Mouse (Mus musculus) neural tube, embryonic 11.5 days (tissue): Measurements from ENCODE around the gene Dab2. TPM values are rescaled to one million over a fixed set of nuclear protein-coding genes. Genes with fewer than 3 reads are reported as not detected.

Source experiments
- ATAC-seq: fragments of 200-750 bp; cut with Nextera tagmentation; 2 replicates; pipeline ENCODE4 v1.8.0; 2017; ENCODE audit warnings: moderate number of reproducible peaks, mild to moderate bottlenecking, moderate TSS enrichment, moderate library complexity; ENCODE audit not compliant: insufficient read depth, low FRiP score, low TSS enrichment
- DNase-seq: peaks from one replicate; pipeline ENCODE4 v3.0.0-alpha.2; 2015; ENCODE audit warnings: low spot score
- H3K27ac ChIP-seq: fragments of 300-500 bp; sonication (generic); 2 replicates; pipeline ENCODE4 v1.5.1; 2014; ENCODE audit warnings: low read depth, mild to moderate bottlenecking, low read length
- H3K27me3 ChIP-seq: fragments of 300-500 bp; sonication (generic); 2 replicates; pipeline ENCODE4 v1.6.1; 2014; ENCODE audit warnings: mild to moderate bottlenecking, low read length, mixed read lengths; ENCODE audit not compliant: control insufficient read depth, insufficient read depth
- H3K36me3 ChIP-seq: fragments of 300-500 bp; sonication (generic); 2 replicates; pipeline ENCODE4 v1.6.1; 2014; ENCODE audit warnings: mild to moderate bottlenecking, low read length, moderate library complexity, mixed read lengths; ENCODE audit not compliant: control insufficient read depth, insufficient read depth
- H3K4me1 ChIP-seq: fragments of 300-500 bp; sonication (generic); 2 replicates; pipeline ENCODE4 v1.6.1; 2014; ENCODE audit warnings: low read length, mixed read lengths; ENCODE audit not compliant: control insufficient read depth, insufficient read depth
- H3K4me2 ChIP-seq: fragments of 300-500 bp; sonication (generic); 2 replicates; pipeline ENCODE4 v1.6.1; 2014; ENCODE audit warnings: low read depth, mild to moderate bottlenecking, moderate library complexity
- H3K4me3 ChIP-seq: fragments of 300-500 bp; sonication (generic); 2 replicates; pipeline ENCODE4 v1.5.1; 2014; ENCODE audit warnings: low read depth, low read length
- H3K9ac ChIP-seq: fragments of 300-500 bp; sonication (generic); 2 replicates; pipeline ENCODE4 v1.6.1; 2014; ENCODE audit warnings: mild to moderate bottlenecking, low read length
- H3K9me3 ChIP-seq: fragments of 300-500 bp; sonication (generic); 2 replicates; pipeline ENCODE4 v1.6.1; 2016; ENCODE audit warnings: low read length; ENCODE audit not compliant: control insufficient read depth
- WGBS: fragments of 180-500 bp; shearing (Covaris S2); extraction: QIAGEN DNeasy Blood & Tissue Kit; methylation state at CpG from one replicate; pipeline ENCODE4 v1.1.7; 2014; 5-methylcytosine and 5-hydroxymethylcytosine counted together
- polyA plus RNA-seq: library from polyadenylated mRNA; unstranded; fragments of >200 nt; fragmentation: Nextera tagmentation; extraction: Ambion mirVana; gene quantifications from 2 replicates; pipeline ENCODE4 v1.2.1, GENCODE M21; 2014

The Dab2 gene
- polyA plus RNA-seq, 1 experiment from 2014 or later = 46.6 TPM

DNA sequence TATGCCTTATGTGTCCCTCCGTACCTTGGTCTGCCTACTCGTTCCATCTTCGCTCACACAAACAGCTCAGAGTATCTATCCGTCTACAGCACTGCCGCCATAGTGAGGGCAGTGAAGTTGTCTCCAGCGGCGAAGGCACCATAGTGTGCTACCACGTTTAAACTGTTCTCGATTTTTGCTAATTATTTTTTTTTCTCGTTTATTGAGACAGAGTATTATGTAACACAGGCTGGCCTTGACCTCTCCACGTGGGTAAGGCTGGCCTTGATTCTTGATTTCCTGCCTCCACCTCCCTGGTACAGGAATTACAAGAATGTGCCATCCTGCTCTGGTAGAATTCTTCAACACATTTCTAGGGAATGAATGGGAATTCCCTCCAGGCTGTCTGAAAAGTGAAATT lies 77.2 kb downstream of the Dab2 start:
- Histone ChIP-seq H3K27me3 (no peaks in the 10 kb centered on the region), H3K27ac (no peak overlapping the region), H3K4me1 (no peaks in the 10 kb centered on the region), H3K4me2 (no peak overlapping the region), H3K36me3 (no peaks in the 10 kb centered on the region), H3K4me3 (no peak overlapping the region), H3K9ac (no peak overlapping the region), H3K9me3 (no peaks in the 10 kb centered on the region)
- DNase-seq = no peak
- 86% methylated on average over 11 of the region's 11 CpGs for WGBS
- no peak for ATAC-seq

DNA sequence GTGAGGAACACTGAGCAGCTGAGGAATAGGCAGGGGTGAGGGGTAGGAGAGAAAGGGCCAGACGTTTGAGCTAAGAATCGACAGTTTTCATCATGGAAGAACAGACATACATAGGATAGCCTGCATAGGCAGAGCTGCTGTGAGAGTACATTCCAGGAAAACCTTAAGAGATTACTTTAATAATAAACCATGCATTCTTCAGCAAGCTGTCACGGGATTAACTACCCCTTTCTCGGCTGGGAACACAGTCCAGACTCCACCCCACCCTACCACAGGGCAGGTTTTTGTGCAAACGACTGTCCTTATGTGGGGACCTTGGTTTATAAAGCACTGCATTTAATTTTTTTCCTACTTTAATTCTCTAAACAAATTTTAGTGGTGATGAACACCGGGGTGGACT lies 84.4 kb downstream of the Dab2 start:
- Histone ChIP-seq H3K4me1 (peaks cover 3% of the 10 kb centered on the region; the same call in 1 of the 2 replicates), H3K36me3 (no peaks in the 10 kb centered on the region), H3K4me3 (no peak overlapping the region), H3K27me3 (no peaks in the 10 kb centered on the region), H3K9ac (no peak overlapping the region), H3K9me3 (no peaks in the 10 kb centered on the region), H3K4me2 (no peak overlapping the region), H3K27ac (no peak overlapping the region)
- DNase-seq (no peak), ATAC-seq (no peak)
- WGBS = 48% methylated on average over 6 of the region's 6 CpGs

DNA sequence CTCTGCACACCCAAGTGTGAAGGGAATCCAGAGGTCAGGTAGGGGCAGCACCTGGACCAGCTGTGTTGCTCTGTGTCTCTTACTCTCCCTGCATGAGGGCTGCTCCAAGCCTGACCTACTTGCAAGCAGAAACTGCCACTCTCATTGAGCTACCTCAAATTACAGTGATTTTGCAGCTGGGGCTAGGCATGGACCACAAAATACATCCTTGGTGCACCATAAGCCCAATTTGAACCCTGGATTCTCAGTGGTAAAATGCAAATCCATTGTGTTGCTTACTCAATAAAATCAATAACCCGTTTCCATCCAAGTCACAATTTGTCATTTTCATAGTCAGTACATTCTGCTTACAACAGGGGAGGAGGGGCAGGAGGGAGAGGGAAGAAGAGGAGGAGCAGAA lies 85.7 kb downstream of the Dab2 start:
- no peak overlapping the region for H3K27ac ChIP-seq
- no peak overlapping the region for H3K4me3 ChIP-seq
- no peak for DNase-seq
- no peak overlapping the region for H3K4me2 ChIP-seq
- no peaks in the 10 kb centered on the region for H3K27me3 ChIP-seq
- no peak for ATAC-seq
- H3K4me1 ChIP-seq = peaks cover 3% of the 10 kb centered on the region; the same call in 1 of the 2 replicates
- no peaks in the 10 kb centered on the region for H3K9me3 ChIP-seq
- H3K36me3 ChIP-seq = no peaks in the 10 kb centered on the region
- H3K9ac ChIP-seq = no peak overlapping the region
- WGBS = 28% methylated on average over 1 of the region's 1 CpGs

DNA sequence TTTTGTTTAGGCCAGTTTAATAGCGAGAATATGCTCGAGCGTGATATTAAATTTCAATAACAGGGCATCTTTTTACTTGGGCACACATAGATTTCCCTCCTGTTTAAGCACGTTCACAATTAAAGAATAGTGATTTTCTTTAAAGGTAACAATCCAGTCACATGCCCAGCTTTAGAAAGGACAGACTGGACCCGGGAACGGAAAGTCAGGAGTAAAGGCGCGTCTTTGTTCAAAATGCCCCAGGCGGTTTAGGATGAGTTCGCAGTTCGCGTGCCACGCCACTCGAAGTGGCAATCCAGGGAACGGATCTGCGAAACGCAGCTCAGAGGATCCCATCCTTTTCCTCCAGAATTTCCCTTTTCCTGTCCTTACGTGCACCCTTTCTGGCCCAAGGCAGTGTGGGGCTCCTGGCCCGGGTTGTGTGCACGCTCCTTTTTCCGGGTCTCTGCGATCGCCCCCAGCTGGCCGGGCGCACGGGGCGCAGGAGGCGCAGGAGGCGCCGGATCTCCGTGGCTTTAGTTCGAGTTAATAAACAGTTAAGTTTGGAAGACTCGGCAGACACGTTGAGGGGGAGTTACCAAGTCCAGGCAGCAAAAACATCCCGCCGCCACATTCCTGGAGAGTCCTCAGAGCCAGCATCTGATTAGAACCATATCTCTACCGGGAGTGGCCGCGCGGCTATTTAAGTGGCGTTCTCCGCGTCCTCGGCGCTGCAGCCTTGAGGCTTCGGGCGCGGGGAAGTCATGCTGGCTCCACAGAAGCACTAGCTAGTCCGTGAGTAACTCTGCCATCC lies 86.8 kb downstream of the Dab2 start:
- H3K27ac ChIP-seq = no peak overlapping the region
- 3% methylated on average over 49 of the region's 49 CpGs for WGBS
- ATAC-seq = peak; percentile 91

DNA sequence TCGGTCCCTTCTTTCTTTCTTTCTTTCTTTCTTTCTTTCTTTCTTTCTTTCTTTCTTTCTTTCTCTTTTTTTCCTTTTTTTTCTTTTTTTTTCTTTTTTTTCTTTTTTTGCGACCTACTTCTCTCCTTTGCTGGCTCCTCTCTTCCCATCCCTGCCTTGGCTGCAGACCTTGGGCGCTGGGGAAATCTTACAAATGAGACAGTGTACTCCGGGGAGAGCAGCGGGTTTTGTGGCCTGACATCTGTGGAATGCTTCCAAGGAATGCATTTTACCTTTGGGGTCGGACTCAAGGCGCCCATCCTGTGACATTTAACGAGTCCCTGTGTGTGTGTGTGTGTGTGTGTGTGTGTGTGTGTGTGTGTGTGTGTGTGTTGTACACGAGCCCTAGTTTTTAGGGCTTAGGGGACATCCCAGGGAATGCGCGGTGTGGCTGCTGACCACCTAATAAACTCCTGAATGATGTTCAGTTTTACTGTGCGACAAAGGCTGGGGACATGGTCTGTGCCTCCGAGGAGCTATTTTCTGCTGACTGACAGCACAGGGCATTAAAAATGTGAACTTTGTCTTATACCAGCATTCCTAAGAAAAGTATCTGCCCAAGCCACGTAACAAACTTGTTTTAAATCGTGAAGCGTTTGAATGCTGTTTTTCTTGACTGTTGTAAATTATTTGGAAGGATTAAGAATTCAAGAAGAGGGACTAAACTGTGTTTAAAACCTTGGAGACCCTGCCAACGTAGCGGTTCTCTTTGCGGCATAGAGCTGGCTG lies 87.6 kb downstream of the Dab2 start:
- Histone ChIP-seq H3K4me1 (peaks cover 3% of the 10 kb centered on the region; the same call in 1 of the 2 replicates), H3K36me3 (no peaks in the 10 kb centered on the region), H3K9me3 (no peaks in the 10 kb centered on the region), H3K4me2 (peak overlapping the region; percentile 55), H3K27ac (no peak overlapping the region), H3K4me3 (peak overlapping the region; percentile 39), H3K27me3 (no peaks in the 10 kb centered on the region), H3K9ac (peak overlapping the region; percentile 60)
- 13% methylated on average over 19 of the region's 19 CpGs for WGBS
- ATAC-seq (no peak), DNase-seq (peak; percentile 23)

More for the DNA sequence above, 86.8 kb downstream of the Dab2 start:
- H3K36me3 ChIP-seq = no peaks in the 10 kb centered on the region
- H3K4me1 ChIP-seq = peaks cover 3% of the 10 kb centered on the region; the same call in 1 of the 2 replicates
- peak overlapping the region; percentile 60 for H3K9ac ChIP-seq
- no peaks in the 10 kb centered on the region for H3K27me3 ChIP-seq
- H3K4me3 ChIP-seq = peak overlapping the region; percentile 39
- H3K9me3 ChIP-seq = no peaks in the 10 kb centered on the region
- H3K4me2 ChIP-seq = peak overlapping the region; percentile 55
- peak; percentile 89 for DNase-seq

DNA sequence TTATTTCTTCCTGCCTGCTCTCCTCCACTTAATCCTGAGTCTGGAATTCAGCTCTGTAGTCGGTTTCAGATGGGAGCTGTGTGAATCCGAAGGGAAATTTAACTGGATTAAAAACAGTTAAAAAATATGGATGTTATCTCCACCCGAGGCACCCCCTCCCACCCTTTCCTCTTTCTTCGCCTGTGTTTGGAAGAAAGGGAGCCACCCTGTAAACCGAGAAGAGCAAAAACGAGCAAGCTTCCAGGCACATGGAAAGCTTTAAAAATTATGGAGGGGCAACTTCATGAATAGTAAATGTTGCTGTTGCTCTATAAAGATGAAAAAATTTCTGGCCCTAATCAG lies 88.1 kb downstream of the Dab2 start:
- 31% methylated on average over 6 of the region's 6 CpGs for WGBS
- Histone ChIP-seq H3K4me2 (peak overlapping the region; percentile 55), H3K27me3 (no peaks in the 10 kb centered on the region), H3K4me3 (peak overlapping the region; percentile 39), H3K9ac (no peak overlapping the region; the same call in 1 of the 2 replicates), H3K36me3 (no peaks in the 10 kb centered on the region), H3K4me1 (peaks cover 3% of the 10 kb centered on the region; the same call in 1 of the 2 replicates), H3K27ac (no peak overlapping the region), H3K9me3 (no peaks in the 10 kb centered on the region)
- no peak for ATAC-seq
- DNase-seq = no peak

DNA sequence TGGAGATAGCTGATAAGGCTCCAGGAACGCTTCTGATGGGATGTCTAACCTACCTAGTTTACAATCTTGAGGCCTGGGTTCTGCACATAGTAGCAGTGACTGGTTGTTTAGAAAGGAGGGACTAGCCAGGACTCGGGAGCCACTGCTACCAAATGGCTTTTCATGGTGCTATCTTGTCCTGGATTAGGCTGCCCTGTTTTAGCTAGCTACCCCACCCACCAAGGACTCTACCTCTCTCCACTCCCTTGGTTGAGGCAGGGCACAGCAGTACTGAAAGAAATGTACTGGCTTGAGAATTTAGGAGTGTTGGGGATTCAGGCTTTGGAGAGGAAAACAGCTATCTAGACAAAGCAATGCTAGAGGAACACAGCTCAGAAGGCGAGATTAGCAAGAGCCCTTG lies 88.6 kb downstream of the Dab2 start:
- H3K9me3 ChIP-seq = no peaks in the 10 kb centered on the region
- ATAC-seq (no peak), DNase-seq (no peak)
- H3K4me1 ChIP-seq = peaks cover 3% of the 10 kb centered on the region; the same call in 1 of the 2 replicates
- WGBS = 63% methylated on average over 3 of the region's 3 CpGs
- no peak overlapping the region for H3K27ac ChIP-seq
- H3K9ac ChIP-seq = no peak overlapping the region; the same call in 1 of the 2 replicates
- no peaks in the 10 kb centered on the region for H3K27me3 ChIP-seq
- peak overlapping the region; percentile 55; the same call in 1 of the 2 replicates for H3K4me2 ChIP-seq
- peak overlapping the region; percentile 39 for H3K4me3 ChIP-seq
- no peaks in the 10 kb centered on the region for H3K36me3 ChIP-seq

DNA sequence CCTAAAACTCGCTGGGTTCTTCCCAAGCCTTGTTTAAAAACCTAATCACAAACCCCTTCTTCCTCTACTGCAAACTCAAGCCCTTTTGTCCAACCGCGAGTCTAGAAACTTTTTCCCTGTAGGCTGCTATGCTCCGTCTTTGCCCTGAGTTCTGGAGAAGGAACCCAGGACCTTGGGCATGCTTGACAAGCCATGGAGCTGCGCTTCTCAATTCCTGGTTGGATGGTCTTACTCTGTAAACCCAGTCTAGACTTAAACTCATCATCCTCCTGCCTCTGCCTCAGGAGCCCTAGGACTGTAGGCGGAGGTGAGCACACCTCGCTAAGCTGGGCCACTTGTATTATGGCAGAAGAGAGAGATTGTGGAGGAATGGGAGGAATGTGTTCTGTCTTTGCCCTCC lies 89.0 kb downstream of the Dab2 start:
- ATAC-seq (no peak), DNase-seq (no peak)
- Histone ChIP-seq H3K4me1 (peaks cover 3% of the 10 kb centered on the region; the same call in 1 of the 2 replicates), H3K36me3 (no peaks in the 10 kb centered on the region), H3K27ac (no peak overlapping the region), H3K4me2 (no peak overlapping the region), H3K27me3 (no peaks in the 10 kb centered on the region), H3K4me3 (no peak overlapping the region), H3K9ac (no peak overlapping the region), H3K9me3 (no peaks in the 10 kb centered on the region)
- 94% methylated on average over 7 of the region's 7 CpGs for WGBS
